Mouse (Mus musculus): ENCODE data around the gene Klk1b21. TPM values are rescaled to one million over a fixed set of nuclear protein-coding genes. Genes with fewer than 3 reads are reported as not detected.
"Not testable (repeated sequence)": the region's sequence is repeated elsewhere in the genome, so short reads cannot be mapped to it uniquely, and the experiment has no call there.

The Klk1b21 gene
- not detected in 2 replicates for polyA plus RNA-seq (2012; ENCODE audit: insufficient read depth, low replicate concordance)

- H3K36me3 ChIP-seq (replicated peaks; ENCODE audit: low read length); H3K27me3 ChIP-seq (replicated peaks): not testable (repeated sequence)
Observed at GRCm38 (mm10) chr7:44102028-44102427, at the start of gene Klk1b21. TSS of gene Klk1b21 (plus strand) at chr7:44102328.

GRCm38 (mm10) chr7:44072117-44072516, 30.0 kb upstream of the Klk1b21 start:
- TF ChIP-seq GATA1 (IDR thresholded peaks at IDR 0.05; ENCODE audit: borderline replicate concordance, low read length): no peak
- no peak for TF ChIP-seq FLI1 (IDR thresholded peaks at IDR 0.05; ENCODE audit: low read length)
- H3K9me3 ChIP-seq: peaks cover 3% of the 10 kb centered on the region
- no peaks in the 10 kb centered on the region for H3K27me3 ChIP-seq (replicated peaks)

More at GRCm38 (mm10) chr7:44102028-44102427, at the start of gene Klk1b21:
- not testable (repeated sequence) for H3K4me1 ChIP-seq; H3K9me3 ChIP-seq; H3K4me3 ChIP-seq (replicated peaks)

GRCm38 (mm10) chr7:44077703-44078102, 24.4 kb upstream of the Klk1b21 start:
- no peak overlapping the region for H3K4me3 ChIP-seq (replicated peaks)
- H3K27me3 ChIP-seq (replicated peaks): no peaks in the 10 kb centered on the region
- H3K4me1 ChIP-seq: no peaks in the 10 kb centered on the region
- no peaks in the 10 kb centered on the region for H3K36me3 ChIP-seq (replicated peaks; ENCODE audit: low read length)
- TF ChIP-seq FLI1 (IDR thresholded peaks at IDR 0.05; ENCODE audit: low read length) (no peak), GATA1 (IDR thresholded peaks at IDR 0.05; ENCODE audit: borderline replicate concordance, low read length) (no peak)
- no peaks in the 10 kb centered on the region for H3K9me3 ChIP-seq

More at GRCm38 (mm10) chr7:44072117-44072516, 30.0 kb upstream of the Klk1b21 start:
- Histone ChIP-seq H3K4me1 (no peaks in the 10 kb centered on the region), H3K36me3 (replicated peaks; ENCODE audit: low read length) (no peaks in the 10 kb centered on the region), H3K4me3 (replicated peaks) (no peak overlapping the region)

- Histone ChIP-seq H3K4me1 (no peaks in the 10 kb centered on the region), H3K4me3 (replicated peaks) (no peak overlapping the region), H3K9me3 (no peaks in the 10 kb centered on the region), H3K27me3 (replicated peaks) (no peaks in the 10 kb centered on the region), H3K36me3 (replicated peaks; ENCODE audit: low read length) (no peaks in the 10 kb centered on the region)
- TF ChIP-seq FLI1 (IDR thresholded peaks at IDR 0.05; ENCODE audit: low read length): no peak
- TF ChIP-seq GATA1 (IDR thresholded peaks at IDR 0.05; ENCODE audit: borderline replicate concordance, low read length): no peak
Observed at GRCm38 (mm10) chr7:44096111-44096510, 6.0 kb upstream of the Klk1b21 start.

- H3K4me1 ChIP-seq: no peaks in the 10 kb centered on the region
- no peaks in the 10 kb centered on the region for H3K36me3 ChIP-seq (replicated peaks; ENCODE audit: low read length)
- H3K9me3 ChIP-seq: no peaks in the 10 kb centered on the region
- TF ChIP-seq FLI1 (IDR thresholded peaks at IDR 0.05; ENCODE audit: low read length): no peak
- no peak for TF ChIP-seq GATA1 (IDR thresholded peaks at IDR 0.05; ENCODE audit: borderline replicate concordance, low read length)
- H3K27me3 ChIP-seq (replicated peaks): no peaks in the 10 kb centered on the region
- H3K4me3 ChIP-seq (replicated peaks): no peak within 1 kb of the TSS
Observed at GRCm38 (mm10) chr7:44112373-44112772, 10.2 kb downstream of the Klk1b21 start, which contains the start of gene Klk1b22. TSS of gene Klk1b22 (plus strand) at chr7:44112673.

- Histone ChIP-seq H3K4me1 (no peaks in the 10 kb centered on the region), H3K27me3 (replicated peaks) (no peaks in the 10 kb centered on the region), H3K9me3 (peaks cover 12% of the 10 kb centered on the region), H3K36me3 (replicated peaks; ENCODE audit: low read length) (no peaks in the 10 kb centered on the region), H3K4me3 (replicated peaks) (no peak overlapping the region)
- TF ChIP-seq FLI1 (IDR thresholded peaks at IDR 0.05; ENCODE audit: low read length): no peak
- TF ChIP-seq GATA1 (IDR thresholded peaks at IDR 0.05; ENCODE audit: borderline replicate concordance, low read length): no peak
Observed at GRCm38 (mm10) chr7:44123445-44123844, 21.3 kb downstream of the Klk1b21 start.

- Histone ChIP-seq H3K4me3 (replicated peaks) (no peak within 1 kb of the TSS), H3K4me1 (no peaks in the 10 kb centered on the region), H3K9me3 (no peaks in the 10 kb centered on the region), H3K27me3 (replicated peaks) (no peaks in the 10 kb centered on the region), H3K36me3 (replicated peaks; ENCODE audit: low read length) (no peaks in the 10 kb centered on the region)
- TF ChIP-seq FLI1 (IDR thresholded peaks at IDR 0.05; ENCODE audit: low read length) (no peak), GATA1 (IDR thresholded peaks at IDR 0.05; ENCODE audit: borderline replicate concordance, low read length) (no peak)
Observed at GRCm38 (mm10) chr7:44136467-44136866, 34.3 kb downstream of the Klk1b21 start, which contains the start of gene Klk1b16. TSS of gene Klk1b16 (plus strand) at chr7:44136767.

Other genes with a start within 250 kb of the Klk1b21 start
- gene Klk4, start 221.2 kb upstream of the Klk1b21 start, polyA plus RNA-seq (2012; ENCODE audit: insufficient read depth, low replicate concordance): not detected in 2 replicates
- not detected in 2 replicates for gene Klk15, start 168.6 kb upstream of the Klk1b21 start, polyA plus RNA-seq (2012; ENCODE audit: insufficient read depth, low replicate concordance)
- not detected in 2 replicates for gene Klk1b8, start 151.7 kb upstream of the Klk1b21 start, polyA plus RNA-seq (2012; ENCODE audit: insufficient read depth, low replicate concordance)
- not detected in 2 replicates for gene Klk1b1, start 135.6 kb upstream of the Klk1b21 start, polyA plus RNA-seq (2012; ENCODE audit: insufficient read depth, low replicate concordance)
- gene Klk1b9, start 126.3 kb upstream of the Klk1b21 start, polyA plus RNA-seq (2012; ENCODE audit: insufficient read depth, low replicate concordance): not detected in 2 replicates
- not detected in 2 replicates for gene Klk1b11, start 106.5 kb upstream of the Klk1b21 start, polyA plus RNA-seq (2012; ENCODE audit: insufficient read depth, low replicate concordance)
- not detected in 2 replicates for gene Klk1b26, start 90.2 kb upstream of the Klk1b21 start, polyA plus RNA-seq (2012; ENCODE audit: insufficient read depth, low replicate concordance)
- not detected in 2 replicates for gene Klk1b27, start 50.0 kb upstream of the Klk1b21 start, polyA plus RNA-seq (2012; ENCODE audit: insufficient read depth, low replicate concordance)
- gene Klk1b22, start 10.3 kb downstream of the Klk1b21 start, polyA plus RNA-seq (2012; ENCODE audit: insufficient read depth, low replicate concordance): not detected in 2 replicates
- gene Klk1b16, start 34.4 kb downstream of the Klk1b21 start, polyA plus RNA-seq (2012; ENCODE audit: insufficient read depth, low replicate concordance): not detected in 2 replicates
- not detected in 2 replicates for gene Klk1b24, start 85.9 kb downstream of the Klk1b21 start, polyA plus RNA-seq (2012; ENCODE audit: insufficient read depth, low replicate concordance)
- not detected in 2 replicates for gene Klk1b3, start 95.9 kb downstream of the Klk1b21 start, polyA plus RNA-seq (2012; ENCODE audit: insufficient read depth, low replicate concordance)
- gene Klk1b4, start 105.1 kb downstream of the Klk1b21 start, polyA plus RNA-seq (2012; ENCODE audit: insufficient read depth, low replicate concordance): not detected in 2 replicates
- not detected in 2 replicates for gene Klk1b5, start 113.6 kb downstream of the Klk1b21 start, polyA plus RNA-seq (2012; ENCODE audit: insufficient read depth, low replicate concordance)
- not detected in 2 replicates for gene Klk1, start 123.0 kb downstream of the Klk1b21 start, polyA plus RNA-seq (2012; ENCODE audit: insufficient read depth, low replicate concordance)
- gene Gm36864, start 133.8 kb downstream of the Klk1b21 start, polyA plus RNA-seq (2012; ENCODE audit: insufficient read depth, low replicate concordance): not detected in 2 replicates
- gene 1700028J19Rik, start 144.4 kb downstream of the Klk1b21 start, polyA plus RNA-seq (2012; ENCODE audit: insufficient read depth, low replicate concordance): not detected in 2 replicates
- gene 2410002F23Rik, start 144.4 kb downstream of the Klk1b21 start, polyA plus RNA-seq (2012; ENCODE audit: insufficient read depth, low replicate concordance): 90.5 and 96.5 TPM in 2 replicates
- gene Acp4, start 155.1 kb downstream of the Klk1b21 start, polyA plus RNA-seq (2012; ENCODE audit: insufficient read depth, low replicate concordance): not detected in 2 replicates
- gene Gm15517, start 159.1 kb downstream of the Klk1b21 start, polyA plus RNA-seq (2012; ENCODE audit: insufficient read depth, low replicate concordance): not detected in 2 replicates
- 0.92 and 1.8 TPM in 2 replicates for gene Clec11a, start 204.6 kb downstream of the Klk1b21 start, polyA plus RNA-seq (2012; ENCODE audit: insufficient read depth, low replicate concordance)
- 0.07 TPM in 1 of 2 replicates, not detected in the other for gene Shank1, start 207.9 kb downstream of the Klk1b21 start, polyA plus RNA-seq (2012; ENCODE audit: insufficient read depth, low replicate concordance)